Mouse (Mus musculus): ENCODE data around the gene 1700014D04Rik. TPM values are rescaled to one million over a fixed set of nuclear protein-coding genes. Genes with fewer than 3 reads are reported as not detected.
A peak's percentile ranks its signal among the peaks of the same experiment; 100 is the strongest.

1700014D04Rik gene
- polyA plus RNA-seq, 1 experiment from 2014 or later: 0.34 TPM

- Histone ChIP-seq H3K9me3 (ENCODE audit: control insufficient read depth, low read length) (no peaks in the 10 kb centered on the region), H3K4me2 (peak overlapping the region; percentile 70), H3K36me3 (ENCODE audit: control insufficient read depth, insufficient read depth, low read length) (peaks cover 2% of the 10 kb centered on the region; the same call in 1 of the 2 replicates), H3K27ac (ENCODE audit: low read depth, low read length) (peak overlapping the region; percentile 97), H3K4me3 (ENCODE audit: low read depth, low read length) (peak overlapping the region; percentile 86), H3K9ac (ENCODE audit: low read length) (peak overlapping the region; percentile 85), H3K4me1 (ENCODE audit: control insufficient read depth, insufficient read depth, low read length) (peaks cover 30% of the 10 kb centered on the region), H3K27me3 (ENCODE audit: control insufficient read depth, insufficient read depth, low read length) (no peaks in the 10 kb centered on the region)
- DNase-seq (ENCODE audit: low spot score, missing footprints): peak; percentile 97
- under 1% methylated on average over 28 of the region's 28 CpGs for WGBS
- ATAC-seq (ENCODE audit: low FRiP score): peak; percentile 89
Observed at GRCm38 (mm10) chr13:59770164-59770562, 23.6 kb upstream of the 1700014D04Rik start.

- Histone ChIP-seq H3K36me3 (ENCODE audit: control insufficient read depth, insufficient read depth, low read length) (no peaks in the 10 kb centered on the region; the same call in 1 of the 2 replicates), H3K4me3 (ENCODE audit: low read depth, low read length) (peak within 1 kb of the TSS; percentile 86), H3K4me2 (peak within 1 kb of the TSS; percentile 70), H3K27me3 (ENCODE audit: control insufficient read depth, insufficient read depth, low read length) (no peaks in the 10 kb centered on the region), H3K9me3 (ENCODE audit: control insufficient read depth, low read length) (no peaks in the 10 kb centered on the region), H3K27ac (ENCODE audit: low read depth, low read length) (peak within 1 kb of the TSS; percentile 97), H3K4me1 (ENCODE audit: control insufficient read depth, insufficient read depth, low read length) (peaks cover 30% of the 10 kb centered on the region), H3K9ac (ENCODE audit: low read length) (peak within 1 kb of the TSS; percentile 85)
- under 1% methylated on average over 85 of the region's 91 CpGs for WGBS
- DNase-seq (ENCODE audit: low spot score, missing footprints) (peak; percentile 100), ATAC-seq (ENCODE audit: low FRiP score) (peak; percentile 99)
Observed at GRCm38 (mm10) chr13:59769296-59770163, 23.0 kb upstream of the 1700014D04Rik start, which contains the start of gene Isca1. Isca1 (minus strand) TSS chr13:59769810.

DNA sequence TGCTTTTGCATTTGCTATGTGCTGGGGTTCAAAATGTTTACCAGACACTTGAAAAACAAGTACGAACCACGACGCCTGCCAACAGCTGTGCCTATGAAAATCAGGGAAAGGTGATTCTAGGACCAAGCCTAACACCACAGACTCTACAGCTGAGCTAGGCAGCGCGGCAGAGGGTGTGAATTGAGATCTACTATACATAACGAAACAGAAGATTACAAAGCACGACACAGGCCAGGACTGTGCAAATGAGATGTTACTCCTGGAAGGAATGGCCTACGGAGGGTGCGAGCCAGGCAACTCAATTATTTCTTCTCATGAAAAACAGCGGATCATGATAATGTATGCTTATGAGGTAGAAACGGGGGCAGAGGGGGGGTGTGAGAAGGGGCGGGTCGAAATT lies 22.0 kb upstream of the 1700014D04Rik start:
- ATAC-seq (ENCODE audit: low FRiP score) (no peak), DNase-seq (ENCODE audit: low spot score, missing footprints) (peak; percentile 44)
- no peaks in the 10 kb centered on the region; the same call in 1 of the 2 replicates for H3K36me3 ChIP-seq (ENCODE audit: control insufficient read depth, insufficient read depth, low read length)
- H3K27ac ChIP-seq (ENCODE audit: low read depth, low read length): no peak overlapping the region
- H3K9ac ChIP-seq (ENCODE audit: low read length): peak overlapping the region; percentile 85
- H3K4me3 ChIP-seq (ENCODE audit: low read depth, low read length): peak overlapping the region; percentile 86
- H3K4me2 ChIP-seq: peak overlapping the region; percentile 70
- no peaks in the 10 kb centered on the region for H3K27me3 ChIP-seq (ENCODE audit: control insufficient read depth, insufficient read depth, low read length)
- no peaks in the 10 kb centered on the region for H3K9me3 ChIP-seq (ENCODE audit: control insufficient read depth, low read length)
- 46% methylated on average over 13 of the region's 13 CpGs for WGBS
- H3K4me1 ChIP-seq (ENCODE audit: control insufficient read depth, insufficient read depth, low read length): peaks cover 30% of the 10 kb centered on the region

- DNase-seq (ENCODE audit: low spot score, missing footprints) (no peak), ATAC-seq (ENCODE audit: low FRiP score) (no peak)
- Histone ChIP-seq H3K27me3 (ENCODE audit: control insufficient read depth, insufficient read depth, low read length) (no peaks in the 10 kb centered on the region), H3K9me3 (ENCODE audit: control insufficient read depth, low read length) (no peaks in the 10 kb centered on the region), H3K36me3 (ENCODE audit: control insufficient read depth, insufficient read depth, low read length) (peaks cover 3% of the 10 kb centered on the region), H3K4me1 (ENCODE audit: control insufficient read depth, insufficient read depth, low read length) (peaks cover 30% of the 10 kb centered on the region), H3K4me3 (ENCODE audit: low read depth, low read length) (no peak overlapping the region), H3K9ac (ENCODE audit: low read length) (no peak overlapping the region), H3K27ac (ENCODE audit: low read depth, low read length) (no peak overlapping the region), H3K4me2 (no peak overlapping the region)
- 86% methylated on average over 11 of the region's 11 CpGs for WGBS
Observed at GRCm38 (mm10) chr13:59766786-59767515, 20.4 kb upstream of the 1700014D04Rik start.

- DNase-seq (ENCODE audit: low spot score, missing footprints): no peak
- H3K4me1 ChIP-seq (ENCODE audit: control insufficient read depth, insufficient read depth, low read length): peaks cover 13% of the 10 kb centered on the region; the same call in 1 of the 2 replicates
- H3K36me3 ChIP-seq (ENCODE audit: control insufficient read depth, insufficient read depth, low read length): peaks cover 6% of the 10 kb centered on the region
- H3K27ac ChIP-seq (ENCODE audit: low read depth, low read length): no peak overlapping the region
- H3K9ac ChIP-seq (ENCODE audit: low read length): no peak overlapping the region
- H3K4me2 ChIP-seq: no peak overlapping the region
- 95% methylated on average over 7 of the region's 7 CpGs for WGBS
- no peak overlapping the region for H3K4me3 ChIP-seq (ENCODE audit: low read depth, low read length)
- H3K9me3 ChIP-seq (ENCODE audit: control insufficient read depth, low read length): no peaks in the 10 kb centered on the region
- H3K27me3 ChIP-seq (ENCODE audit: control insufficient read depth, insufficient read depth, low read length): no peaks in the 10 kb centered on the region
- no peak for ATAC-seq (ENCODE audit: low FRiP score)
Observed at GRCm38 (mm10) chr13:59762791-59763190, 16.2 kb upstream of the 1700014D04Rik start.

DNA sequence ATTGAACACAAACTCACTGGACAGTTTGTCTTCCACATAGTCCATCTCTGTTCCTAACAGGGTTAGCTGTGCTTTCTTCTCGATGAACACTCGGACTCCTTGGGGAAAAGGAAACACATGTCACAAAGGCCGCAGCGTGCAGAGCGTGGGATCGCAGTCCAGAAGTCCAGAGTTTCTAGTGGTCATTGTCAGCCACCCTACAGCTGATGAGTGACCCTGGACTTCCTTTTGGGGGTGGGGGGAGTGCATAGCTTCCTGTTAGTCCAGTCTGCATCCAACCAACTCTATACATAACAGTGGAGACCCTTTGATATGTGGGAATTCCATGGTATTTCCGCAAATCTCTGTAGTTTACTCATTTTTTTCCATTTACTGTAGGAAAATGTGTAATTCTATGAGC lies 10.4 kb upstream of the 1700014D04Rik start:
- 97% methylated on average over 7 of the region's 7 CpGs for WGBS
- Histone ChIP-seq H3K4me1 (ENCODE audit: control insufficient read depth, insufficient read depth, low read length) (no peaks in the 10 kb centered on the region), H3K36me3 (ENCODE audit: control insufficient read depth, insufficient read depth, low read length) (peaks cover 10% of the 10 kb centered on the region), H3K9ac (ENCODE audit: low read length) (no peak overlapping the region), H3K4me3 (ENCODE audit: low read depth, low read length) (no peak overlapping the region), H3K9me3 (ENCODE audit: control insufficient read depth, low read length) (no peaks in the 10 kb centered on the region), H3K4me2 (no peak overlapping the region), H3K27me3 (ENCODE audit: control insufficient read depth, insufficient read depth, low read length) (no peaks in the 10 kb centered on the region), H3K27ac (ENCODE audit: low read depth, low read length) (no peak overlapping the region)
- ATAC-seq (ENCODE audit: low FRiP score) (no peak), DNase-seq (ENCODE audit: low spot score, missing footprints) (no peak)

DNA sequence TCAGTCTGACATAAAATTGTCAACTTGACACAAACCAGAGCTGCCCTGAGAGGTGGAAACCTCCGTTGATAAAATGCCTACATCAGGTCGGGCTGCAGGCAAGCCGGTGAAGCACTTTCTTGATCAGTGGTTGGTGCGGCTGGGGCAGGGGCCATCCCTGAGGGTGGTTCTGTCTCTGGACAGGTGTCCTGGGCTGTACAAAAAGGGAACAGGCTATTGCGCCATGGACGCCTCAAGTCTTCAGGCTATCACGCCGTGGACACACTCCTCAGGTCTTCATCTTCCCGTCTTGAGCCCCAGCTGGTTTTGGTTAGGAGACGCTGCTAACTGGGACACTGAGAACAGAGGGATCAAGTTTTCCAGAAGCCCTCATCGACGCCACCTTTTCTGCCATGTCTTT lies 3.8 kb upstream of the 1700014D04Rik start:
- Histone ChIP-seq H3K9ac (ENCODE audit: low read length) (no peak overlapping the region), H3K27ac (ENCODE audit: low read depth, low read length) (no peak overlapping the region), H3K9me3 (ENCODE audit: control insufficient read depth, low read length) (no peaks in the 10 kb centered on the region), H3K36me3 (ENCODE audit: control insufficient read depth, insufficient read depth, low read length) (peaks cover 3% of the 10 kb centered on the region), H3K4me2 (no peak overlapping the region), H3K27me3 (ENCODE audit: control insufficient read depth, insufficient read depth, low read length) (no peaks in the 10 kb centered on the region), H3K4me1 (ENCODE audit: control insufficient read depth, insufficient read depth, low read length) (no peaks in the 10 kb centered on the region), H3K4me3 (ENCODE audit: low read depth, low read length) (no peak overlapping the region)
- ATAC-seq (ENCODE audit: low FRiP score): no peak
- no peak for DNase-seq (ENCODE audit: low spot score, missing footprints)
- WGBS: 86% methylated on average over 12 of the region's 12 CpGs

- H3K9ac ChIP-seq (ENCODE audit: low read length): no peak overlapping the region
- DNase-seq (ENCODE audit: low spot score, missing footprints) (no peak), ATAC-seq (ENCODE audit: low FRiP score) (no peak)
- H3K27me3 ChIP-seq (ENCODE audit: control insufficient read depth, insufficient read depth, low read length): no peaks in the 10 kb centered on the region
- H3K36me3 ChIP-seq (ENCODE audit: control insufficient read depth, insufficient read depth, low read length): no peaks in the 10 kb centered on the region
- WGBS: 68% methylated on average over 6 of the region's 6 CpGs
- H3K4me3 ChIP-seq (ENCODE audit: low read depth, low read length): no peak overlapping the region
- no peak overlapping the region for H3K4me2 ChIP-seq
- H3K9me3 ChIP-seq (ENCODE audit: control insufficient read depth, low read length): no peaks in the 10 kb centered on the region
- no peaks in the 10 kb centered on the region for H3K4me1 ChIP-seq (ENCODE audit: control insufficient read depth, insufficient read depth, low read length)
- H3K27ac ChIP-seq (ENCODE audit: low read depth, low read length): no peak overlapping the region
Observed at GRCm38 (mm10) chr13:59746164-59746563, 388 bp downstream of the 1700014D04Rik start.

- H3K4me1 ChIP-seq (ENCODE audit: control insufficient read depth, insufficient read depth, low read length): no peaks in the 10 kb centered on the region
- 89% methylated on average over 6 of the region's 6 CpGs for WGBS
- no peaks in the 10 kb centered on the region for H3K9me3 ChIP-seq (ENCODE audit: control insufficient read depth, low read length)
- no peak overlapping the region for H3K4me3 ChIP-seq (ENCODE audit: low read depth, low read length)
- no peak overlapping the region for H3K27ac ChIP-seq (ENCODE audit: low read depth, low read length)
- H3K27me3 ChIP-seq (ENCODE audit: control insufficient read depth, insufficient read depth, low read length): no peaks in the 10 kb centered on the region
- DNase-seq (ENCODE audit: low spot score, missing footprints): no peak
- no peaks in the 10 kb centered on the region for H3K36me3 ChIP-seq (ENCODE audit: control insufficient read depth, insufficient read depth, low read length)
- H3K4me2 ChIP-seq: no peak overlapping the region
- no peak for ATAC-seq (ENCODE audit: low FRiP score)
- no peak overlapping the region for H3K9ac ChIP-seq (ENCODE audit: low read length)
Observed at GRCm38 (mm10) chr13:59745462-59745861, 1.1 kb downstream of the 1700014D04Rik start.

All from midbrain, embryonic 11.5 days (tissue).